Mouse (Mus musculus) liver, embryonic 14.5 days (tissue): ENCODE data around the gene Cd82. TPM values are rescaled to one million over a fixed set of nuclear protein-coding genes. Genes with fewer than 3 reads are reported as not detected.

Experiments
- ATAC-seq: fragments of 200-750 bp; cut with Nextera tagmentation; 2 replicates; pipeline ENCODE4 v1.8.0; 2017; ENCODE audit warnings: moderate number of reproducible peaks, mild to moderate bottlenecking, moderate library complexity; ENCODE audit not compliant: insufficient read depth
- DNase-seq, 3 experiments: peaks; one replicate each; pipeline ENCODE4 v3.0.0-alpha.2; 2012 to 2013; ENCODE audit warnings: low read depth in 3 of 3, low spot score in 3 of 3
- H3K27ac ChIP-seq: fragments of 300-500 bp; sonication (generic); 2 replicates; pipeline ENCODE4 v1.5.1; 2014; ENCODE audit warnings: moderate library complexity, mild to moderate bottlenecking, control low read depth, inconsistent platforms
- H3K27me3 ChIP-seq: fragments of 300-500 bp; sonication (generic); 2 replicates; pipeline ENCODE4 v1.6.1; 2014; ENCODE audit warnings: mild to moderate bottlenecking, low read length, moderate library complexity; ENCODE audit not compliant: control insufficient read depth, insufficient read depth
- H3K36me3 ChIP-seq: fragments of 300-500 bp; sonication (generic); replicated peaks from 2 replicates; pipeline ENCODE4 v1.6.1; 2014; ENCODE audit warnings: low read depth; ENCODE audit not compliant: control insufficient read depth, insufficient read depth
- H3K4me1 ChIP-seq, 2 experiments: fragments of 200-500 bp in 1 of 2; fragments of 300-500 bp in 1 of 2; sonication (generic) in 1 of 2; replicated peaks; 2 replicates each; pipeline ENCODE4 v1.6.1; 2012 to 2014; ENCODE audit warnings: antibody characterized with exemption in 1 of 2, inconsistent platforms in 1 of 2, low read length in 1 of 2; ENCODE audit not compliant: control insufficient read depth in 2 of 2, insufficient read depth in 2 of 2
- H3K4me2 ChIP-seq: fragments of 300-500 bp; sonication (generic); 2 replicates; pipeline ENCODE4 v1.6.1; 2014; ENCODE audit warnings: low read depth, mild to moderate bottlenecking, control low read depth, moderate library complexity
- H3K4me3 ChIP-seq, 2 experiments: fragments of 200-500 bp in 1 of 2; fragments of 300-500 bp in 1 of 2; sonication (generic) in 1 of 2; 2 replicates each; pipeline ENCODE4 v1.5.1; 2012 to 2014; ENCODE audit warnings: low read depth in 2 of 2, low read length in 2 of 2, mild to moderate bottlenecking in 2 of 2, control low read depth in 1 of 2, inconsistent platforms in 1 of 2, moderate library complexity in 1 of 2; ENCODE audit not compliant: insufficient read depth in 1 of 2
- H3K9ac ChIP-seq: fragments of 300-500 bp; sonication (generic); replicated peaks from 2 replicates; pipeline ENCODE4 v1.6.1; 2014; ENCODE audit warnings: mild to moderate bottlenecking, control low read depth, moderate library complexity
- H3K9me3 ChIP-seq: fragments of 300-500 bp; sonication (generic); 2 replicates; pipeline ENCODE4 v1.6.1; 2016; ENCODE audit warnings: low read length, mixed read lengths; ENCODE audit not compliant: control insufficient read depth
- CTCF ChIP-seq: IDR thresholded peaks from 2 replicates; pipeline ENCODE4 v1.5.1; 2016; ENCODE audit warnings: antibody characterized with exemption, low read depth, control low read depth
- EP300 ChIP-seq: IDR thresholded peaks from 2 replicates; pipeline ENCODE4 v1.6.1; 2016; ENCODE audit warnings: antibody characterized with exemption, low read depth
- WGBS: fragments of 180-500 bp; shearing (Covaris S2); extraction: QIAGEN DNeasy Blood & Tissue Kit; methylation state at CpG from one replicate; pipeline ENCODE4 v1.1.7; 2014; ENCODE audit not compliant: insufficient replicate concordance; 5-methylcytosine and 5-hydroxymethylcytosine counted together
- polyA plus RNA-seq, 2 experiments: library from polyadenylated mRNA; depleted of rRNA in 1 of 2; stranded (reverse) in 1 of 2; unstranded in 1 of 2; fragments of >200 nt; fragmentation: Nextera tagmentation in 1 of 2; extraction: Ambion mirVana in 1 of 2; gene quantifications; 2 replicates each; pipeline versions ENCODE4 v1.2.1 to v1.2.3; 2012 to 2014

The Cd82 gene
- polyA plus RNA-seq, 2 experiments = 58.6 to 72.2 TPM

DNA sequence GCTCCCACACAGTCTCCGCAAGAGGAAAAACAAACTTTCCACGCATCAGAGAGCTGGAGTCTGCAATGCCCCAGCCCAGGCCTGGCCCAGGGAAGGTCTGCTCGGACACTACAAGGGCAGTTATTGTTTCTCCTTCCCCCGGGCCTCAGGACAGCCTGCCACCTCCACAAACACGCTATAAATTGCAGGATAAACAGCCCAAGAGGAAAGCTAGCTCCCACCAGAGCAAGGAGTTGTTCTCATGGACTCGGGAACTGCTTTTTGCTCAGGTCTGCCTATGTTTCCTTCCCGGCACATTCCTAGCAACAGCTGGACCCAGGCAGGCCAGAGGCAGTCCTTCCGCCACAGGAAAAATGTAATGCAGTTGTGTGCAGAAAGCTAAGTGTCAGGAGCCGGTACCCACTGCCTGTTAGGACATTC is 23.6 kb downstream of the Cd82 start:
- H3K4me3 ChIP-seq = no peak overlapping the region
- DNase-seq (no peak), ATAC-seq (no peak)
- H3K36me3 ChIP-seq = peaks cover 40% of the 10 kb centered on the region
- no peaks in the 10 kb centered on the region for H3K27me3 ChIP-seq
- no peaks in the 10 kb centered on the region; a peak in 1 of 4 replicates for H3K4me1 ChIP-seq
- H3K27ac ChIP-seq = no peak overlapping the region
- no peak overlapping the region for H3K4me2 ChIP-seq
- TF ChIP-seq CTCF (no peak), EP300 (no peak)
- 72% methylated on average over 9 of the region's 9 CpGs for WGBS
- no peaks in the 10 kb centered on the region for H3K9me3 ChIP-seq
- no peak overlapping the region for H3K9ac ChIP-seq

DNA sequence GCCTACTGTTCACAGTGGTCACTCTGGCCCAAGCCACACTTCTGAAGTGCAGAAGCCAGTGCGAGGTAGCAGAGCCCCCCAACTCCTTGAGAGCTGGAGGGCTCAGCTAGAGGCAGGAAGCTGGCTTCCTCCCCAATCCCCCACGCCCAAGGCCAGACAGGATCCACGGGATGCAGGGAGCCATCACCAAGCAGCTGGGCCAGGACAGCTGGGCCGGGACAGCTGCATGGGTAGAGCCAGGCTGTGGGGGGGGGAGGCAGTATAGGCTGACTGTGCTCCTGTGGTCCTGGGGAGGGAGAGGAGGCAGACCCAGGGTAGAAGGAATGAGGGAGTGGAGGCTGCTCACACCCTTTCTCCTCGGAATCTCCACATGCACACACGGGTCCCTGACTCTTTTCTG is 24.6 kb downstream of the Cd82 start:
- no peak overlapping the region for H3K9ac ChIP-seq
- no peaks in the 10 kb centered on the region; a peak in 1 of 4 replicates for H3K4me1 ChIP-seq
- no peak overlapping the region for H3K4me3 ChIP-seq
- no peak for ATAC-seq
- H3K9me3 ChIP-seq = no peaks in the 10 kb centered on the region
- no peak for DNase-seq
- H3K27me3 ChIP-seq = no peaks in the 10 kb centered on the region
- H3K27ac ChIP-seq = no peak overlapping the region
- 73% methylated on average over 6 of the region's 6 CpGs for WGBS
- H3K4me2 ChIP-seq = no peak overlapping the region
- peaks cover 44% of the 10 kb centered on the region for H3K36me3 ChIP-seq
- TF ChIP-seq EP300 (no peak), CTCF (no peak)

DNA sequence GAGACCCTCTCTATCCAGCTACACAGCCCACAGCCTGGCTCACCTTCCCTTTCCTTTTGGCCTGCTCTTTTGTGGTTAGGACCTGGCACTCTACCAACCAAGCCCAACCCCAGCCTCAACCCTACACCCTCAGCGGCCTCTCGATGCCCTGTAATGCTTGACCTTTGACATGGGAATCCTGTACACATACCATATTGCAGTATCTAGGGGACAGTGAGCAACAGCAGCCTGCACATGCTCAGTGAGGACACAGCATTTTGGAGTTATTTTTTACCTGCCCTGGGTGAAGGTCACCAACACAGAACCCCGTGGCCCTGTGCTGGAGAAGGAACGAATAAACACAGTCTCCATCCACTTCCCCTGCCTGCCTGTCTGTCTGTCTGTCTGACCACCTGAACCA is 27.4 kb downstream of the Cd82 start:
- no peaks in the 10 kb centered on the region; a peak in 1 of 4 replicates for H3K4me1 ChIP-seq
- no peak overlapping the region for H3K27ac ChIP-seq
- no peak for DNase-seq
- H3K4me3 ChIP-seq = no peak overlapping the region
- no peak overlapping the region for H3K4me2 ChIP-seq
- TF ChIP-seq EP300 (no peak; the same call in 1 of the 2 replicates), CTCF (no peak)
- no peaks in the 10 kb centered on the region for H3K9me3 ChIP-seq
- 64% methylated on average over 4 of the region's 4 CpGs for WGBS
- H3K27me3 ChIP-seq = no peaks in the 10 kb centered on the region
- ATAC-seq = peak; percentile 56
- no peak overlapping the region for H3K9ac ChIP-seq
- peaks cover 32% of the 10 kb centered on the region for H3K36me3 ChIP-seq

DNA sequence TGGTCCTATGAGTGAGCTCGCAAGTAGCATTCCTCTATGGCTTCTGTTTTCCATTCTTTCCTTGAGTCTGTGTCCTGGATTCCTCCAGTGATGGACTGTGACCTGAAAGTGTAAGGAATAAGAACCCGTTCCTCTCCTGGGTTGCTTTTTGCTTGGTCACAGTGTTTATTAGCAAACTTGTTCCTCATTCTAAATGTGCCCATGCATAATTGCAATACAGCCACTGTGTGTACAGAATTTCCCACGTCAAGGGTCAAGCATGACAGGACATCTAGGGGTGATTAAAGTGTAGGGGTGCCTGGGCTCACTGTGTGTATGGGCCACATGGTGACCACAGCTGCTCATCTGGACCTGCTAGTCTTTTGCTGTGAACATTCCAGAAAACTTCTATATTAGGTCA is 28.0 kb downstream of the Cd82 start:
- Histone ChIP-seq H3K9ac (no peak overlapping the region), H3K4me3 (no peak overlapping the region), H3K27ac (no peak overlapping the region), H3K27me3 (no peaks in the 10 kb centered on the region), H3K9me3 (no peaks in the 10 kb centered on the region), H3K4me2 (no peak overlapping the region), H3K36me3 (peaks cover 38% of the 10 kb centered on the region), H3K4me1 (no peaks in the 10 kb centered on the region; a peak in 1 of 4 replicates)
- WGBS = 74% methylated on average over 3 of the region's 3 CpGs
- TF ChIP-seq CTCF = no peak
- TF ChIP-seq EP300 = no peak
- no peak for ATAC-seq
- DNase-seq = no peak

DNA sequence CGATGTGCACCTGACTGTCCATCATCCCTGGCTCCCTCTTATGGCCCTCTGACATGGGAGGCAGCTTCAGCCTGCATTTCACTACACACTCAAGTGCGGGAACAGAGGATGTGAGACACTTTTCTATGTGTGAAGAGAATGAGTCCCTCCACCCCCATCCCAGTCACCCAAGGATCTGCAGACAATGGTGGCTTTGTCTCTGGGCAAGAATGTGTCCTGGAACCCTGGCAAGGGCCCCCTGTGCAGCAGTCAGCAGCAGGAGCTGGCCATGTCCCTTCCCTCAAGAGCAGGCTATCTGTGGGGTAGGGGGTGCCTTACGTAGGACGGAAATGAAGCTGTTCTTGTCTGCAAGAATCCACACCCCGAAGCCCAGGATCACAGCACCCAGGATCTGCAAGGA is 29.4 kb downstream of the Cd82 start:
- Histone ChIP-seq H3K9me3 (no peaks in the 10 kb centered on the region), H3K4me3 (no peak overlapping the region), H3K9ac (no peak overlapping the region), H3K27ac (no peak overlapping the region), H3K36me3 (peaks cover 48% of the 10 kb centered on the region), H3K4me1 (no peaks in the 10 kb centered on the region; a peak in 1 of 4 replicates), H3K27me3 (no peaks in the 10 kb centered on the region), H3K4me2 (no peak overlapping the region)
- 85% methylated on average over 5 of the region's 5 CpGs for WGBS
- TF ChIP-seq CTCF (no peak), EP300 (no peak)
- no peak for ATAC-seq
- no peak for DNase-seq
